Mouse (Mus musculus) heart, postnatal 25 days (tissue): ENCODE measurements around the gene Zswim1. TPM values are rescaled to one million over a fixed set of nuclear protein-coding genes. Genes with fewer than 3 reads are reported as not detected.
"Not testable (repeated sequence)": the region's sequence is repeated elsewhere in the genome, so short reads cannot be mapped to it uniquely, and the experiment has no call there.

Source experiments
- DNase-seq: peaks from one replicate; pipeline ENCODE4 v3.0.0; 2022; ENCODE audit warnings: low spot score
- intact Hi-C: fragments of 180-260 bp; cut with DNase I; formaldehyde crosslinking; loops from one replicate; pipeline ENCODE4 v1.15.1; 2025
- total RNA-seq, 2 experiments: library from RNA; stranded (reverse); gene quantifications; 2 replicates each; pipeline ENCODE4 v1.2.3; 2021

Zswim1 gene
- total RNA-seq, 2 experiments from 2014 or later = 3.6 to 4.5 TPM

DNA sequence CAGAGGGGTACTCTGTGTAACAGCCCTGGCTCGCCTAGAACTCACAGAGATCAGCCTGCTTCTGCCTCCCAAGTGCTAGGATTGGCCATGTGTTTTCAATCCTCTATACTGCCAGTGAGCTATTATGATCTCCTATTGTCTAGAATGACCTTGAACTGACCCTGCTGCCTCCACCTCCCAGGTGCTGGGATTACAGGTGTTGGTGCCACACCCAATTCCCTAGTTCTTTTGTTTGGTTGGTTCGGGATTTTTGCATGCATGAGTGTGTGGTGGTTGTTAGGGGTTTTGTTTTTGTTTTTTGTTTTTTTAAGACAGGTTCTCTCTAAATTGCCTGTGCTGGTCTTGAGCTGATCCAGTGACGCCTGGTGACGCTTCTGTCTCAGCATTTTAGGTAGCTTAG is 1.5 kb downstream of the Zswim1 start:
- no peak for DNase-seq
- intact Hi-C loops = no loop called here

DNA sequence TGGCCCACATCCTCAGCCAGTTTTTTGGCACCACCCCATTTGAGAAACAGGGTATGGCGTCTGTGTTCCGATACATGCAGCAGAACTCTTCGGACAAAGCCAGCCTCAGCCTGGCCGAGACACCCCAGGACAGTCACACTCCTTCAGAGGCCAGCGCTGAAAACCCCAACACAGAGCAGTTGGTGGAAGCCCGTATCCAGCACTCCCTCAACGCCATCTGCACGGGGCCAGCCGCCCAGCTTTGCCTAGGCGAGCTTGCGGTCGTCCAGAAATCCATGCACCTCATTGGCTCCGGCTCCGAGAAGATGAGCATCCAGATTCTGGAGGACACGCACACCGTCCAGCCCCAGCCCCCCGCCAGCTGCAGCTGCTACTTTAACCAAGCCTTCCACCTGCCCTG is 3.0 kb downstream of the Zswim1 start:
- intact Hi-C loops = no loop called here

DNA sequence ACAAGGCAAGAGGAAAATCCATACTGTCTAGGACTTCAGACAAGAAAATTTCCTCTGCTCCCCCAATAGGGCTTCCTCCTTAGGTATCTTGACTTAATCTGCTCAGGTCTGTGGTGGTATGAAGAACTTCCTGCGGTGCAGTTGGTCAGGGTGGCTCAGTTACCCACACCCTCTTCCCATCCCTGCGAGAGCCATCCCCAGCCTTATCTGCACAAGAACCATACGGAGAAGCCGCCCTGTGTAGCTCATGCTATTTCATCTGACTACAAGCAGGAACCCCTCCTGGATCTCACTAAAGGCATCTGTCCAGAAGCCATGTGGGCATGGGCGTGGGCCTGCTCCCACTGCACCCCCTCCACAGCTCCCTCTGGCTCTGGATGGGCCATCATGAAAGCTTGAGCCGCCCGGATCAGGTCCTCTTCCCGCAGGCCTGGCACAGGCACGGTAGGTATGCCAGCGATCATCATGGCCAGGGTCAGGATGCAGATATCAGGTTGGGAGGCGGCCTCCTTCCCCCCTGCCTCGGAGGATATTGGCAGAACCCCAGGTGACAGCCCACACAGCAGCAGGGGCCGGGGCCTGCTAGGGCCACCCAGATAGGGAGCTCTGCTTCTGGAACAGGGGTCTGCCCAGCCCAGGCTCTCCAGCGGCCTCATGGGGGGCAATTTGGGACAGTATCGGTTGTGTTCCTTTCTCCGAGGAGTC is 4.8 kb downstream of the Zswim1 start:
- no peak for DNase-seq
- intact Hi-C loops = no loop called here

More for the DNA sequence above, 3.0 kb downstream of the Zswim1 start:
- no peak for DNase-seq

DNA sequence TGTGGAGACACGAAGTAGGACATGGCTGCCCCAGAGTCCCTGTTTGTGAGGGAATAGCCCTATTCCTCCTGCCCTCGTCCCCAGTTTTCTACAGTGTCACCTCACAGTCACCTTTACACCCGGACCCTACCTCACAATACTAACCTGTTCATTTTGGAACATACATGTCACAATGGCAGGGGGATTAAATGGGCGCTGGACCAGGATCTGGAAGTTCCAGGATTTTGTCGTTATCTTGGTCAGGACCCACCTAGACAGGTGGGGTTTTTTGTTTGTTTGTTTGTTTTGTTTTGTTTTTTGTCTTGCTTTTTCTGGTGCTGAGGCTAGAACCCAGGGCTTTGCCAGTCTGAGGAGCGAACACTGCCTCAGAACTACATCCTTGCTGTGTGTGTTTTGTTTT is 6.0 kb downstream of the Zswim1 start, which contains the start of gene Spata25:
Gene Spata25 (minus strand): TSS at position 101 of the 400 bp plus-strand sequence.
- no peak for DNase-seq
- intact Hi-C loops = no loop called here

DNA sequence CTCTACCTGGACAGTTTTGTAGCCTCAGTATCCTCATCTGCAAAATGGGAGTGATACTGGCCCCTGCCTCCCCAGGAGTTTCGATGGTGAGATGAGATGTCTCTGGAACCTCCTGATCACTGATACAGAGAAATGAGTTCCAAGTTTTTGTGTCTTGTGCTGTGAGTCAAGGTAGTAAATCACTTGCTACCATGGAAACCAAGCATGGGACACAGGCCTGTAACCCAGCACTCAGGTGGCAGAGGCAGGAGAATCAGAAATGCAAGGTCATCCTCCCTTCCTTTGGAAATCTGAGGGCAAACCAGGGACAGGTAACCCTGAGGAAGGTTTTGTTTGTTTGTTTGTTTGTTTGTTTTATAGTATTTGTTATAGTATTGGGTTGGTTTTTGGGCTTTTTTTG is 6.6 kb downstream of the Zswim1 start:
- intact Hi-C loops = no loop called here

DNA sequence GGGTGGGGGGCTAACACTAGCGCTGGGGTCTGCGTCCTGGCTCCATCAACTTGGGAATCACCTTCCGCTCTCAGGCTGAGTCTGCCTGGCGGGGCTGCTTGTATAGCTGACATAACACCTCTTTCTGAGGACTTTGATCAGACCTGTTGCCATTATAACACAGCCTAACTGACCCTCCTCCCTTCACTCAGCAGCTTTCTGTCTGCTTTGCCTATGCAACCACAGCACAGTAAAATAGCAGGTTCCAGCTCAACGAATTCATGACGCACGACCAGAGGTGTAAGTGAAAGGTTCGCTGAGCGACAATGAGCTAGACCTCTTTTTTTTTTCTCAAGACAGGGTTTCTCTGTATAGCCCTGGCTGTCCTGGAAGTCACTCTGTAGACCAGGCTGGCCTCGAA is 8.5 kb downstream of the Zswim1 start:
- no peak for DNase-seq
- intact Hi-C loops = loop anchor here (5.0 to 10.0 kb wide), 2 partner anchors 61 to 204 kb away; partner anchors contain the start of gene Ncoa5

More for the DNA sequence above, 6.6 kb downstream of the Zswim1 start:
- no peak for DNase-seq

DNA sequence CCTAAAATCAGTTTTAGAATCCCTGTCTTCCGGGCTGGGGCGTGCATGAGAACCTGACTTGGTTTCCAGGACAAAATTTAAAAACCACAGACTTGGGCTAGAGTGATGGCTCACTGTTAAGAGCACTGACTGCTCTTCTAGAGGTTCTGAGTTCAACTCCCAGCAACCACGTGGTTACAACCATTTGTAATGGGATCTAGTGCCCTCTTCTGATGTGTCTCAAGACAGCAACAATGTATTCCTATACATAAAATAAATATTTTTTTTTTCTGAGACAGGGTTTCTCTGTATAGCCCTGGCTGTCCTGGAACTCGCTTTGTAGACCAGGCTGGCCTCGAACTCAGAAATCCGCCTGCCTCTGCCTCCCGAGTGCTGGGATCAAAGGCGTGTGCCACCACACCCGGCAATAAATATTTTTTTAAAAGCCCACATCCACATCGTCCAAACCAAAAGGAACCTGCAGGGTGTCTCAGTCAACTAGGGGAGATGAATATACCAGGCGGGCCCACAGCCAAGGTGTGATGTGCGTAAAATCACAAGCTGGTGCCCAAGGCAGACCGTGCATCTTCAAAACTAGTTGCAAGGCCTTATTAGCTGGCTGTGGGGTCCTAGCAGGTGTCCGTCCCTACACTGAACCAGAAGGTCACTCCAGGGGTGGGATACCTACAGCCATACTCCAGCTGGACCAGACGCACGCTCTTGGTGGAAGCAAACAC is 9.7 kb downstream of the Zswim1 start:
- DNase-seq = no peak
- intact Hi-C loops = loop anchor here (2.0 to 10.0 kb wide), 4 partner anchors 45 to 203 kb away; partner anchors contain the start of genes Ncoa5 and Zfp335

DNA sequence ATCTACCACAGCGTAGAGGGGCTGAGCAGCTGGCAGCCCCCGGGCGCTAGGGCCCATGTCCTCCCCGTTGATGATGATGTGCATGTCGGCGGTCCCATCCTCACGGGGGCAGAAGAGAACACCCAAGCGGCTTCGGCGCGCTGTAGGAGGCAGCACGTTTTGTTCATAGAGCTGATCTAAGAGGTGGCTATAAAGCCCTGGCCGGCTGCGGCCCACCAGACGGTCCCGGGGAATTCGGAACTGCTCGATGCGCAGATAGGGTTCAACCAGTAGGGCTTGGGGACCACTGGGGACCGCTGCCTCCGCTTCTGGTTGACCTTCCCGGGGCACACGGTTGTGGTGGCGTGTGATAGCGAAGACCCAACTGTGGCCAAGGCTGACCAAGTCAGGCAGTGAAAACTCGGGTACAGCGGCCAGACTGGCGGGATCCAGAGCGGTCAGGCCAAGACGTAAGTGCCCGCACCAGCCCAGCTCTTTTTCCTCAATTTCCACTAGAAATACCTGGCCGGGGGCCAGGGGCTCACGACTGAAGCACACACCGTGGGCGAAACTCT is 10.3 kb downstream of the Zswim1 start, which contains the start of gene Ctsa:
Gene Ctsa (plus strand): TSS at position 126 of the 554 bp plus-strand sequence.
- peak; percentile 62 for DNase-seq
- intact Hi-C loops = loop anchor here (2.0 to 10.0 kb wide), 4 partner anchors 44 to 202 kb away; partner anchors contain the start of genes Ncoa5 and Zfp335

DNA sequence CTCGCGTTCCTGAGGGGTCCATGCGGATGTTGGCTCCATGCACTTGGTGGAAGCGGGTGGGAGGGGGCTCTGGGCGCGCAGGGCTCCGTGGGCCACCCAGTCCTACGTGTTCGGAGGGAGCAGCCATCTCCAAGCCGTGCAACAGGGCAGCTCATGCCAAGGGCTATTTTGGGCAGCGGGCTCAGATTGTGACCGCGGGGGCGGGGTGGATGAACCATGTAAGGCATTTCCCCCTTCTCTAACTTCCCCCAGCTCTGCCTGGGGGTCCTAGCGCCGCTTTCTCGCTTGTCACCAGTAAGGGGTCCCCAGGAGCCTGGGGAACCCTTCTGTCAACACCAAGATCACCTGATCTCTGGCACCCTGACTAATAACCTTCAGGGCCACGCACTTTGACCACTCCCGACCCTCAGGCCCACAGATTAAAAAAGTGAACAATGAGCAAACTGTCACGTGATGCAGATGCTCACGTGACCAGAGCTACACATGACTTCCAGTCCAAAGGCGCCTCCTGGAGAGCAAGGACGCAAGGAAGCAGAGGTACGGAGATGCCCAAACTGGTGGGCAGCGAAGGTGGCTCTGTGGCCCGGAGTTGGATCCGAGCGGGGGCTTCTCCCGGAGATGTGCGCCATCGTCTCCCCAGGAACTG is 11.0 kb downstream of the Zswim1 start, which contains the start of gene Neurl2:
Gene Neurl2 (minus strand): TSS at position 143 of the 646 bp plus-strand sequence.
- DNase-seq = peak; percentile 87
- intact Hi-C loops = loop anchor here (2.0 to 10.0 kb wide), 4 partner anchors 43 to 201 kb away; partner anchors contain the start of genes Ncoa5 and Zfp335

DNA sequence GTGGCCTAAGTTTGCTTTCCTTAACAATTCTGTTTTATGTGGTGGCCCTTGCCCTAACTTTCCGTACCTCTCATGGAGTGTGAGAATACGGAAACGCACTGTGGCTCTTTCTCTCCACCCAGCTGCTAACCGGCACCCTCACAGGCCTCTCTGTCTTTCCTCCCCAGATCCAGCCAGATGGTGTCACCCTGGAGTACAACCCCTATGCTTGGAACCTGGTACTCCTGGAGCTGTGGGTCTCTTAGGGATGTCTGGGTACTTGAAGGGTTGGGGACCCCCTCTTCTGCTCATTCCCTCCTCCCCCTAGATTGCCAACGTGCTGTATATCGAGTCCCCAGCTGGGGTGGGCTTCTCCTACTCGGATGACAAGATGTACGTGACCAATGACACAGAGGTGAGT is 12.0 kb downstream of the Zswim1 start:
- intact Hi-C loops = loop anchor here (2.0 to 10.0 kb wide), 3 partner anchors 20 to 200 kb away; partner anchors contain the start of gene Ncoa5
- DNase-seq = no peak

DNA sequence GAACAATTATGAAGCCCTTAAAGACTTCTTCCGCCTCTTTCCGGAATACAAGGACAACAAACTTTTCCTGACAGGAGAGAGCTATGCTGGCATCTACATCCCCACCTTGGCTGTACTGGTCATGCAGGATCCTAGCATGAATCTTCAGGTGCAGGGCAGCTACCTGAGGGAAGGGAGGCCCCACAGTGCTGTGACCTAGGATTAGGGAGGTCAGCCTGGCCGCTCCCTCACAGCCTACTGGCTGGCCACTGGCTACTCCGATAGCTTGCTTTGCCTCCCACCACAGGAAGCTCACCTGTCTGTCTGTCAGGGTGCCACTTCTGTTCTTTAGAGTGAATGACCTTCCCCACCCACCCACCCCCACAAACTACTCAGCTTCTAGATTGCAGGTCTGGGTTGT is 12.7 kb downstream of the Zswim1 start:
- intact Hi-C loops = loop anchor here (2.0 to 10.0 kb wide), 2 partner anchors 20 to 200 kb away; partner anchors contain the start of gene Ncoa5

DNA sequence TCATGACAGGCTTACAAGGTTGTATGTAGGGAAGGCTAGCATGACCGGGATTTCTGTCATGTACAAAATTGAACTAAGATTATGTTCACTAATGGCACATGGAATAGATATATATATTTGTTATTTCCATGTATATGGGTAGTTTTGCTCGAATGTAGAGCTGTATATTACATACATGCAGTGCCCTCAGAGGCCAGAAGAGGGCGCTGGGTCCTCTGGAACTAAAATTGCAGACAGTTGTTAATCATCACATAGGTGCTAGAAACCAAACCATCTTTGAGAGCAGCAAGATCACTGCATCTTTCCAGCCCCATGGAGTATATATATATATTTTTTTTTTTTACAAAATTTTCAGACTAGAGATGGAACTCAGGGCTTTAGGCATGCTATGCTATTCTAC is 23.3 kb downstream of the Zswim1 start:
- intact Hi-C loops = no loop called here
- no peak for DNase-seq

More for the DNA sequence above, 12.7 kb downstream of the Zswim1 start:
- DNase-seq = no peak

DNA sequence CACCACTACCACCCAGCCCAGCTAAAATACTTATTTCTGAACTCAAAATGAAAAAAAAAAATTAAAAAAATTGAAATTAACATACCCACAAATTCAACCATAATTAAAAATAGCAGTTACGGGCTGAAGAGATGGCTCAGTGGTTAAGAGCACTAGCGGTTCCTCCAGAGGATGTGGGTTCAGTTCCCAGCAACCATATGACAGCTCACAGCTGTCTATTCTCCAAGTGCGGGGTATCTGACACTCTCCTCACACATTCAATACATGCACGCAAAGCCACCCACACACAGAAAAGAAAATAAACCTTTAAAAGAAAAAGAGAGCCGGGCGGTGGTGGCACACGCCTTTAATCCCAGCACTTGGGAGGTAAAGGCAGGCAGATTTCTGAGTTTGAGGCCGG is 27.6 kb downstream of the Zswim1 start:
- intact Hi-C loops = no loop called here
- DNase-seq = no peak

DNA sequence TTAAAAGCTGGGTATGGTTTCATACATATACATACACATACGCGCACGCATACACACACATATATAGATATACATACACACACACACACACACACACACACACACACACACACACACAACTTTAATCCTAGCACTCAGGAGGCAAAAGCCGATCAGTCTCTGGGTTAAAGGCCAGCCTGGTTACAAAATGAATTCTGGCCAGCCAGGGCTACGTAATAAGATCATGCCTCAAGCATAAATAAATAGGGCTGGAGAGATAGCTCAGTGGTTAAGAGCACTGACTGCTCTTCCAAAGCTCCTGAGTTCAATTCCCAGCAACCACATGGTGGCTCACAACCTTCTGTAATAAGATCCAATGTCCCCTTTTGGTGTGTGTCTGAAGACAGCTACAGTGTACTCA is 33.1 kb downstream of the Zswim1 start:
- not testable (repeated sequence) for DNase-seq
- intact Hi-C loops = loop anchor here (2.0 kb wide), 2 partner anchors 13 to 21 kb away; no protein-coding TSS in a partner anchor

DNA sequence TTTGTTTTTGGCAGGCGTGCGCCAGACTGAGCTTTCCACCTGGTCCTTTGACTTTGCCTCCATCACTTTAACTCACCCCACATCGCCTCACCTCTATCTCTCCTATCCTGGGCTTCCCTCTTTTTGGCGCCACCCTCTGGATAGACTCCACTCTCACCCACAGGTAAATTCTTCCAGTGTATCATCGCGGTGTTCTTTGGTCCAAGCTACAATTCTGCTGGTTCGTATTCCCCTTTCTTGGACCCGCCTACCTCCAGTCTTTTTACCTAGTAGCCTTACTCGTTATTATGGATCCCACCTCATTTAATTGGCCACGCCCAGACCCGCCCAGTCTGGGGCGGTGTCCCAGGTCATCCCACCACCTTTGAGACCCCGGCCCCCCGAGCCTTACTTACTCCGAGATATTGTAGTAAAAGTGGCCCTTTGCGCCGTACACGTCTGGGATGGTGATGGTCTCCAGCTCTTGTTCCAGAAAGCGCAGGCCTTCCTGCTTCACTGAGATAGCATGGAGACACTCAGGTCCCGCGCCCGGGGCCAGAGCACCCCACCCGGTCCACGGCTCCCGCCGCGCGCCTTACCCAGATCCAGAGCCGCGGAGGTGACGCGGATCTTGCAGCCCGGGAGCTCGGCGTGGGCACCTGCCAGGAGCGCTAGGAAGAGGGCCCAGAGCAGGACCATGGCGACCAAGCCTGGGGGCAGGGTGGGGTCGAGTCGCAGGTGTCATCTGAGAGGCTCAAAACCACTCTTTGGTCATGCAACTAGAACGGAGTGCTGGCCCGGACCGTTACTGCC is 34.0 kb downstream of the Zswim1 start:
- DNase-seq = no peak
- intact Hi-C loops = no loop called here

DNA sequence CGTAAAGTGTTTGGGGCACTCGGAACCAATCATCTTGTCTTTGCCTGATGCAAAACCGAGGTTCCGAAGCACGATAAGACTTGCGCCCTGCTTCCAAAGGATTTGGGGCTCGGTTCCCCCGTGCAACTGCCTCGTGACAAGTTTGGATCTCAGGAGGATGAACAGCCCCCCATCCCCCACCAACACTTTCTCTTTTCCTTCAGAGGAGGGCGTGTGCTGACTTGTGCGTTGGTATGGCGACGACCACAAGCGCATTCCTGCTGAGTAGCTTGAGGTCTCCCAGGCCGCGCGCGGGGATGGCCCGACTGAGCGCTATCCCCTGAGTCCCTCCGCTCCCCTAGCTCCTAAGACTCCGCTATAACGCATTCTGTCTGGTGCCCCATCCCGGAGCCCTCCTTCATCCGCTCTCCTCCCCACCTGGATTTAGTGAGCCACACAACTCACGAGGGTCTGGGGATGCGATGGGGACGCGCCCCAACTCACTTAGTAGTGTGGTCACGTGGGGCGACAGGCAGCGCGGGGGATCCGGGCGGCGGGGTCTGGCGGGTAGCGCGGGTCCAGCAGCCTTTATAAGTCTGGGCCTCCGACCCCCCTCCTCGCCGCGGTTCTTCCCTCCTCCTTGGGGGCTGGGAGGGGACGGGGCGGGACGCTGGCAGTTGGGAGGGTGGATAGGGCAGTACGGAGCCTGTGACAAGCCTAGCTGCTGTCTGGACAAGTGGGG is 34.8 kb downstream of the Zswim1 start, which contains the start of gene Pltp:
Gene Pltp (minus strand): TSS at position 611 of the 721 bp plus-strand sequence.
- DNase-seq = peak; percentile 54
- intact Hi-C loops = no loop called here

DNA sequence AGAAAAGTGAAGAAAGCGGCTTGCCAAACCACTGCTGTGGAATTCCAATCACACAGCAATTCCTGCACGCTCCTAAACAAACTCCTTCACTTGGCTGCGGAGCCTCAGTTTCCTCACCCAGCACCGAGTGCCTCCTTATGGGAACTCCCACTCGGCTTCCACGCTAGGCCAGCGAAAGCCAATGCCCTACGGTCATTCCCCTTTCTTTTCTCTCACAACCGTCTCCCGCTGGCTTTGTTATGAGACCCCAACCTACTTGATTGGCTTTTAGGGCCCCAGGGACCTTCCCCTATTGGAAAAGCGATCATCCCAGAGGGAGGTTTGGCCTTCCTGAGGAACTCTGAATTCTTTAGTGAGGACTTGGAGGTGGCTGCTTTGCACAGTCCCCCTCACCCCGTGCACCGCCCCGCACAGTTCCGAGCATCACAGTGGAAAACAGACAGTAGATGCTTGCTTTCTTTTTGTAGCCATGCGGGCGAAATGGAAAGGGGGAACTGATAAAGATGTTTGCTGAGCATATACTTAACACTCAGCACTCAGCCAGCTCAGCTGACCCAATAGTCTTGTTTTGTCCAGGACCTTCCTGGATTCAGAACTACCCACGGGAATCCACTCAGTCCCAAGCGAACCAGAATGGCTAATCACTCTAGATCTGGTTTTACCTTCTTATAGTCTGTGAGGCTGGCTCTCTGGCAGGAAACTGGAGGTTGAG is 35.5 kb downstream of the Zswim1 start:
- intact Hi-C loops = no loop called here
- no peak for DNase-seq

DNA sequence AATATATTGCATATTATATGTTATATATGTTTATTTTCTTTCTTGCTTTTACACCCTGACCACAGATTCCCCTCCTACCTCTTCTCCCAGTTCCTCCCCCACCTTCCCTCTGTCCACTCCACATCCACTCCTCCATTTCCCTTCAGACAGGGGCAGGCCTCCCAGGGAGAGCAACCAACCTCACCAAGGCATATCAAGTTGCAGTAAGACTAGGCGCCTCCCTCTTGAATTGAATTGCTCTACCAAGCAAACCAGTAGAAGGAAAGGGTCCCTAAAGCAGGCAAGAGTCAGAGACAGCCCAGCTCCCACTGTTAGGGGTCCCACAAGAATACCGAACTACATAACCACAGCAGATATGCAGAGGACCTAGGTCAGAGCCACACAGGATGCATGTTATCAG is 36.7 kb downstream of the Zswim1 start:
- DNase-seq = no peak
- intact Hi-C loops = no loop called here
